Mouse (Mus musculus) lung, postnatal 4 days (tissue): Measurements from ENCODE around the gene Cmtm5.
"Not testable (repeated sequence)": the region's sequence is repeated elsewhere in the genome, so short reads cannot be mapped to it uniquely, and the experiment has no call there.

ENCODE experiments used
- DNase-seq, 2 experiments: peaks; one replicate each; pipeline ENCODE4 v3.0.0; 2021

The Cmtm5 gene

DNA sequence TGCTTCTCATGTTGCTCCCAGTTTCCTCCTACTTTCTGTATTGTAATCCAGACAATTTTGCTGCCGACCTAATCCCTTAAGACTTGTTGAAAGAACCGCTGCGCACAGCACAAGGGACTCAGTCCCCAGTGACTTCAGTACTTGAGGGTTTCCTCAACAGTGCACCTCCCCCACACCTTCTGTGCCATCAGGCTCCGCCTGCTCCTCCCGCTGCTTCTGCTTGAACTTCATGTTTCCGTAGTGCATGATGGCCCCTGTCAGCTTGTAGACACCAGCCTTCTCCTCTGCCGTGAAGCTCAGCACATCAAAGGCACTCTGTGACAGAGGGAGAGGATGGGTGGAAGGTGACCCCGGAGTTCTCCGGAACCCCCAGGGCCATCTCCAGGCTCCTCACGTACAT is 24.7 kb downstream of the Cmtm5 start:
- no peak for DNase-seq

DNA sequence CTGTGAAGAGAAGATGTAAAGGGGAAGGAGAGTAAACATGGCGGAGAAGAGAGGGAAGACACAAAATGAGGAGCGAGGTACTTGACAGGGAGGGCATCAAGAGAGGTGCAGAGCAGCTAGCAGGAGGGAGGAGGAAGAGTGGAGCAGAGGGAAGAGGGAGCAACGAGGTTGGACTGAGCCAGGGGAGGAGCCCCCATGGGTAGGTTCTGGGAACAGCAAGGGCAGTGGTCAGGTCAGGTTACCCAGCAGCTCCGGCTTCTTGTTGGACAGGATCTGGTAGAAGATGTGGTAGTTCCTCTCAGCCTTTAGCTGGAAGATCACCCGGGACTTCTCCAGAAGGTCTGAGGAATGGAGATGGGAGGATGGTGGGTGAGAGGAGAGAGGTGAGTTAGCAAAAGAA is 25.4 kb downstream of the Cmtm5 start:
- no peak for DNase-seq

- DNase-seq, result no peak
Observed at GRCm38 (mm10) chr14:54962714-54963113, 26.7 kb downstream of the Cmtm5 start.

DNA sequence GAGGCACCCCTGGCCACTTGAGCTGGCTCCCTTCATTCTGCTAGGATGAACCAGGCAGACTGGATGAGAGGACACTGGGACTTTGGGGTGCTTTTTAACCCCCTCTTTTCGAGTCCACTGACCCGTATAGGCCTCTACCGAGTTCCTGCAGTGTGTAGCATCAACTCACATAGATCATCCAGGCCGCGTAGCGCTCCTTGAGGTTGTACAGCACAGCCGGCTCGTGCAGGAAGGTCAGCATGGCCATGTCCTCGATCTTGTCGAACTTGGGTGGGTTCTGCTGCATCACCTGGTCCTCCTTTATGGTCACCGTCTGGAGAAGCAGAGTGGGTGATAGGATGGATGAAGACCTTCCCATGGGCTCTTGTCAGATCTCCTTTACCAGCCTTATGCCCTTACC is 27.7 kb downstream of the Cmtm5 start:
- DNase-seq, result no peak

DNA sequence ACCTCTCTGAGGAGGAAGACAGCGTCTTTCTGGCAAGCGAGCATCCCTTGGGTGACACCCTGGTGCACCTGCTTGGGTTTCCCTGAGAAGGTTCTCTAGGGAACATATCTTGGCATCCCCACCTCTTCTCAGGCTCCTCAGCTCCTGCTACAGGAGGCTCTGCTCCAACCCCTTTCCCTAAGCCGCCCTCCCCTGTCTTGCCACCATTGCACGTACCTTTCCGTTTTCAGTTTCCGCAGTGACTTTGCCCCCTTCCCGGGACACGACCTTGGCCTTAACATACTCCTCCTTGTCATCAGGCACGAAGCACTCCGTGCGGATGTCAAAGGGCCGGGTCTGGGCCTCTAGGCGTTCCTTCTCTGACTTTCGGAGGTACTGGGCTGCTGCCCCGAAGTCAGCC is 29.0 kb downstream of the Cmtm5 start:
- no peak for DNase-seq

- DNase-seq, result no peak
Observed at GRCm38 (mm10) chr14:54965631-54966030, 29.6 kb downstream of the Cmtm5 start.

- no peak for DNase-seq
Observed at GRCm38 (mm10) chr14:54966320-54966977, 30.4 kb downstream of the Cmtm5 start, which contains the start of gene Myh6. Gene Myh6 (minus strand): TSS chr14:54966927.

- DNase-seq, result no peak
Observed at GRCm38 (mm10) chr14:54967874-54968273, 31.8 kb downstream of the Cmtm5 start.

GRCm38 (mm10) chr14:54968344-54968743 is 32.3 kb downstream of the Cmtm5 start:
- no peak for DNase-seq

- not testable (repeated sequence) for DNase-seq
Observed at GRCm38 (mm10) chr14:54972786-54973185, 36.7 kb downstream of the Cmtm5 start.

DNA sequence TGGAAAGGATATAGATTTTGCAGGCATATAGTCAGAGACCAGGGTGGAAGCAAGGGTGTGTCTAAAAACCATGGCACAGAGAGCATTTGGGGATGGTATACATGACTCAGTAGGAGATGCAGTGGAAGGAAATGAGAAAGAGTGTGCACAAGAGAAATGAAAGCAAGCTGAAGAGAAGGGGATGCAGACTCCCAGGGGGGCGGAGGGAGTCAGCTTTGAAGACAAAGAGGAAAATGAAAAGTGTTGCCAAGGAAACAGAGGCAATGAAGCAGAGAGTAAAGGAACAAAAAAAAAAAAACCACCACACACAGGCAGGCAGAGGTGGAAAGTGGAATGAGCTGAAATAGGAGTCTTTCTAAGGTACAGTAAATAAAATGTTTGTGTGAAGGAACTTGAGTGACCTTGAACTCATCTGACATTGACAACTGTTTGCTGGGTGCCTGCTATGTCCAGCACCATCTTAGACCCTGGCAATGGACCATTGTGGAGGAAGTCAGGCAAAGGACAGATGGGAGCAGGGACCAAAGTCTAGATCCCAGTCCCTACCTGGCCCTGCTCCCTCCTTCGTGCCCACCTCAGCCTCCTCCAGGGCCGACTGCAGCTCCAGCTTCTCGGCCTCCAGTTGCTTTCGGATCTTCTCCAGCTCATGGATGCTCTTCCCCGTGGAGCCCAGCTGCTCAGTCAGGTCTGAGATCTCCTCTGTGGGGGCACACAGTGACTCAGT is 38.2 kb downstream of the Cmtm5 start:
- DNase-seq, result no peak

- DNase-seq, result no peak
Observed at GRCm38 (mm10) chr14:54976633-54977032, 40.6 kb downstream of the Cmtm5 start, which contains the start of gene Gm17428. Gene Gm17428 (plus strand): TSS chr14:54976933.

GRCm38 (mm10) chr14:54978664-54979063 is 42.6 kb downstream of the Cmtm5 start:
- DNase-seq, result no peak

DNA sequence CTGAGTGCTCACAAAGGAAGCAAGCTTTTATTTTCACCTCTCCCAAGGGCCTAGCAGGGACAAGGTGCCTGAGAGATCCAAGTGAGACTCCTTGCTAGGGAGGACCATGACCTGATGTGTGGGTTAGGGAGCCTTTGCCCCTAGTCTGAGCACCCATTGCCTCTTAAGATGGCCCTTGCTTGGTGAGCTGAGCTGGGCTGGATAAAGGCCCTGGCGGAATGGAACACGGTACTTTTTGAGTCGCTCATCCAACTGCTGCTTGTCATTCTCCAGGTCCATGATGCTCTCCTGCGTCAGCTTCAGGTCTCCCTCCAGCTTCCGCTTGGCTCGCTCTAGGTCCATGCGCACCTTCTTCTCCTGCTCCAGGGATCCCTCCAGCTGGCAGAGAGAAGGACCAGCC is 45.9 kb downstream of the Cmtm5 start:
- DNase-seq, result no peak

DNA sequence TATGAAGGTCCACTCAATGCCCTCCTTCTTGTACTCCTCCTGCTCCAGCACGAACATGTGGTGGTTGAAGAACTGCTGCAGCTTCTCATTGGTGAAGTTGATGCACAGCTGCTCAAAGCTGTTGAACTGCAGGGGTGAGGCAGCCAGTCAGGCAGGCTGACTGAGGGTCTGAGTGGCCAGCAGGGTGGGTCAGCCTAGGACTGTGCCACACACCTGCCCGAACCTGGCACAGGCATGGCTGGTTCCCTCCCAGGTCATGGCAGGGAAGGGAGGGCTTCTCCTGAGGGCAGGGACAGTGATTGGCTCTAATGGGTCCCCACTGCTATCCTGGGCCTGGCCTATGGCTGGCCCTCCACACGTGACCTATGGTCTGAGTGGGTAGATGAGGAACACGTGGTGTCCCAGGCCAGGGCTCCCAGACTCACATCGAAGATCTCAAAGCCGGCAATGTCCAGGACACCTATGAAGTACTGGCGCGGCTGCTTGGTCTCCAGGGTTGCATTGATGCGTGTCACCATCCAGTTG is 52.4 kb downstream of the Cmtm5 start:
- DNase-seq, result not testable (repeated sequence)
